Mouse (Mus musculus) urinary bladder, postnatal 14 days (tissue): Measurements from ENCODE around the gene Ntrk2.

Experiments used
- DNase-seq: peaks from one replicate; pipeline ENCODE4 v3.0.0; 2021; ENCODE audit warnings: low spot score

Ntrk2 gene

GRCm38 (mm10) chr13:58806397-58806892, at the start of gene Ntrk2:
Gene Ntrk2, plus strand, starts transcription at chr13:58806569.
- peak; percentile 80 for DNase-seq

- no peak for DNase-seq
These were observed 45.3 kb upstream of the Ntrk2 start for GRCm38 (mm10) chr13:58761003-58761630.

GRCm38 (mm10) chr13:58768258-58768657, 38.1 kb upstream of the Ntrk2 start:
- no peak for DNase-seq

GRCm38 (mm10) chr13:58769438-58769837, 36.9 kb upstream of the Ntrk2 start:
- DNase-seq, result no peak

GRCm38 (mm10) chr13:58779261-58779660, 27.1 kb upstream of the Ntrk2 start:
- no peak for DNase-seq

GRCm38 (mm10) chr13:58786476-58786875, 19.9 kb upstream of the Ntrk2 start:
- no peak for DNase-seq

GRCm38 (mm10) chr13:58790741-58791140, 15.6 kb upstream of the Ntrk2 start:
- DNase-seq, result no peak

GRCm38 (mm10) chr13:58797386-58797785, 9.0 kb upstream of the Ntrk2 start:
- DNase-seq, result no peak

- no peak for DNase-seq
These were observed 5.1 kb upstream of the Ntrk2 start for GRCm38 (mm10) chr13:58801291-58801690.

GRCm38 (mm10) chr13:58803882-58804281, 2.5 kb upstream of the Ntrk2 start:
- no peak for DNase-seq

GRCm38 (mm10) chr13:58805833-58806232, 536 bp upstream of the Ntrk2 start:
- no peak for DNase-seq

GRCm38 (mm10) chr13:58806896-58807628, 693 bp downstream of the Ntrk2 start:
- DNase-seq, result no peak

- peak; percentile 8 for DNase-seq
These were observed 1.4 kb downstream of the Ntrk2 start for GRCm38 (mm10) chr13:58807629-58808363.

GRCm38 (mm10) chr13:58808381-58808821, 2.0 kb downstream of the Ntrk2 start:
- DNase-seq, result no peak

- no peak for DNase-seq
These were observed 3.6 kb downstream of the Ntrk2 start for GRCm38 (mm10) chr13:58809930-58810329.

- no peak for DNase-seq
These were observed 18.4 kb downstream of the Ntrk2 start for GRCm38 (mm10) chr13:58824752-58825151.

- no peak for DNase-seq
These were observed 20.2 kb downstream of the Ntrk2 start for GRCm38 (mm10) chr13:58826356-58827197.

- DNase-seq, result no peak
These were observed 25.6 kb downstream of the Ntrk2 start for GRCm38 (mm10) chr13:58831999-58832398.

GRCm38 (mm10) chr13:58834726-58835125, 28.4 kb downstream of the Ntrk2 start:
- no peak for DNase-seq

GRCm38 (mm10) chr13:58836891-58837290, 30.5 kb downstream of the Ntrk2 start:
- no peak for DNase-seq

GRCm38 (mm10) chr13:58838110-58838509, 31.7 kb downstream of the Ntrk2 start:
- DNase-seq, result no peak
